Mouse (Mus musculus) frontal cortex, postnatal 14 days (tissue): ENCODE measurements around the gene Mgat5.

Experiments
- DNase-seq, 2 experiments: peaks; one replicate each; pipeline ENCODE4 v3.0.0; 2022; ENCODE audit warnings: low spot score in 2 of 2

The Mgat5 gene

DNA sequence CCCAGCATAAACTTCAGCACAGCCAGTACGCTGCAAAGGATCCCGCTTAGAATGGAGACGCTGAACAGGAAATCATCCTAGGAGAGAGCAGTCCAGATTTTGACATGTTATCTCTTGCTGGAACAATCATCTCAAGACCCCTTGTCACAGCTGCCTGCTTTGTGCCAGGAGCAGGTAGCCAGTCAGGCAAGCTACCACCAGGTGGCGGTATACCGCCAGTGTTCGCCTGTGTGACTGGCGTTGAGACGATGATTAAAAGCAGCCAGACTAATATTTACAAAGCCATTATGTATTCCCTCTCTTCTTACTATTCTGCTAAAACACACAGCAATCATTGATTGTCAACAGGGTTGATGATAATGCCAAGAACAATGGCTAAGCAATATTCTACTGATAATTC is 295.4 kb downstream of the Mgat5 start:
- DNase-seq: peak; percentile 55 to 78

DNA sequence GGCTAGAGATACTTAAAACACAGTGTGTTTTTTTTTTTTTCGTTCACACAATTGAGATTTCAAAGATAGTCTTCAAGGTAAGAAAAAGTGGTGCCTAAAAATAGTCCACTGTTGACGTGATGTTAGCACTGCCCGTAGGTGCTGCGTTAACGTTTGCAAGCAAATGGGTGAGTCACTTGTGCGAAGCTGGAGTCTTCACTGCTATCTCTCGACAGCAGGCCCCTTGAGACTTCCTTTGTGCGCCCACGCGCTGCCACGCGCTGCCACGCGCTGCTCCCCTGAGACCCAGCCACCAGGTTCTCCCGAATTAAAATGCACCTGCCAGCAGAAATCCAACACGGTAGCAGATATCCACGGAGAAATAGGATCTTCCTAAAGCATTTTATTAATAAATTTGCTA is 295.9 kb downstream of the Mgat5 start:
- no peak for DNase-seq

DNA sequence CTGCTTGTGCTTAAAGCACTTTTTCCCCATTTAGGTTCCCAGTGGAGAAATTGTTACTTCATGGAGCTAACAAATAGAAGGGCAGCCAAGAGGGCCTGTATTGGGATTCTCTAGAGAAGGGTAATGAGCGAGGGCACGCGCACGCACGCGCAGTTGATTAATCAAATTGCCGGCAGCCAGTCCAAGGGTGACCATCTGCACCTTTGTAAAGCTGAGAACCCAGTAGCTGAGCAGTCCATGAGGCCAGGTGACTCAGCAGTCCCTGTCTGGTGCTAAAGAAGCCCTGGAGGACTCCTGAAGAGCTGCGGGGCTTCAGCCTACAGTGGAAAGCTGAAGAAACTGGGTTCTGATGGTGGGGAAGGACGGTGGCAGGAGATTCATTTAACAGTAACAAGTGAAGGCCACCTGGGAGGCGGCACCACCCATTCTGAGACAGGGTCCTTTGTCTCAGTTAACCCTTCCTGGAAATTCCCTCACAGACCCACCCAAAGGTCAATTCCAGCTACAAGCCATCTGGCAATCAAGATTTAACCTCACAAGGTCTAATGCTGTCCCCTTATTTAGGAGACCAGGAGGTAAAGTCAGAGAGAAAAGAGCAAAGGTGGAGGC is 302.3 kb downstream of the Mgat5 start:
- DNase-seq: no peak

DNA sequence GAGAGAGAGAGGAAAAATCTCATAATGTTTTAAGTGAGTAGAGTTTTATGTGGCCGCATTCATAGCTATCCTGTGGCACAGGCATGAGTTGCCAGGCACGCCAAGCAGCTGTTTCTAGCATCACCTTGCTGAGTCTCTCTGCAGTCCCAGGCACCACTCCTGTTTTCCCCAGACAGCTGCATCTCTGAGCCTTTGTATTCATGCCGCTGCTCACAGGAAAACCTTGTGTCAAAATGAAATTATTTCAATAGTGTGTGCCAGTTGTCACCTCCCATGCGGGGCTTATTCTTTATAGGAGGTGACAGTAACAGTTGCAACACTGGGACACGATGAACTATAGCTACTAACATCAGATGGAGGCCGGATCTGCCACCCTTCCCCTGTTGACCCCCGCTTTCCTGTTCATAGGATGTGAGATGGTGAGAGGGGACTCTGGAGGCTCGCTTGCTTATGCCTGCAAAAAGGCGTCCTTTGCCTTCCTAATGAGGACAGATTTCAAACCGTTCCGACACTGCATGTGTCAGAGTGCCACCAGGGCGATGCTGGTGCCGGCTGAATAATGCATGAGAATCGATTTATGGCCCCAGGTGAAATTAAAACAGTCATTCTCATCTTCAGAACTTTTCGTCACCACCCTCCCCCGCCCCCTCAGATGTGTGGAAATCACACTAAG is 303.4 kb downstream of the Mgat5 start:
- no peak for DNase-seq

DNA sequence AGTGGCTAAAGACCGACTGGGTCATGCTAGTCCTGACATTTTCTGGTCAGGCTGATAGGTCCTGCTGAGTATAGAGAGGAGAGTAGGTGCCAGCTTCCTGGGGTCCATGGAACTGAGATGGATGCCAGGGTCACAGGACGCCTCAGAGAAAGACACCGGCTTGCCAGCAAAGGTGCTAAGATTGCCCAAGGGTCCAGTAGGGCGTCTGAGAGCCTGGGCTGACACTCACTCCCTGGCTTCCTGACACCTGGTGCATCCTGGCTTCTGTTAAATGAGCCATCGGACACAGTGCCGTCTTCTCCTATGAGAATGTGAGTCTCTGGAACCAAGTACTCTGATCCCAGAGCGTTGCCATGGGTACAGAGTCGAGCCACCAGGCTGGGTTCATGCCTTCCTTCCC is 304.1 kb downstream of the Mgat5 start:
- no peak for DNase-seq

GRCm38 (mm10) chr1:127511362-127511761 is 306.5 kb downstream of the Mgat5 start:
- no peak for DNase-seq

DNA sequence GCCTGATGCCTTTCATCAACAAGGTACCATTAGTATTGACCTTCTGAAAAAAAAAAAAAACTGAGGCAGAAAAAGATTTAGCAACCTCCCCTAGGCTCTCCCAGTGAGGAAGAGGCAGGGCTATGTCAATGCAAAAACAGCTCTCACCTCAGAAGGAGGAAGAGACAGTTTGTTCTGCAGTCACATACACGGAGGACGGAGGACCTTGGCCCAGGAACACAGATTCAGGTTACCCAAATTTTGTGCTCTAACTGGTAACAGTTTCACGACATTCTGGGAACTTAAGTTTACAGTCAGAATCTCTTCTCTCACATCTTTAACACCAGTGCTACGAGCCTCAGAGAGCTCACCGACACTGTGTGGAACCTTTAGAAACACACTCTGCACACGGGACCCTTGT is 307.9 kb downstream of the Mgat5 start:
- DNase-seq: no peak

DNA sequence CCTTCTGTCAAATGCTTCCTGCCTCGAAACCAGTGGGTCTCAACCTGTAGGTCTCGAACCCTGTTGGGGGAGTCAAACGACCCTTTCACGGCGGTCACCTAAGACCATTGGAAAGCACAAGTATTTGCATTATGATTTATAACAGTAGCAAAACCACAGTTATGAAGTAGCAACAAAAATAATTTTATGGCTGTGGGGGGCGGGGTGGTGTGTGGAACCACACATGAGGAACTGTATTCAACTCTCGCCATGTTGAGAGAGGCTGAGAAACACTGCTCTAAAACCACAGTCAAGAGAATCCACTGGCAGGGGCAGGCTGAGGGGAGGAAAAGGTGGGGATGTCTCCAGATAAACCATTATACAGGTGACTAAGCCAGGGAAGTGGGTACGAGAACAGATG is 308.3 kb downstream of the Mgat5 start:
- DNase-seq: no peak

DNA sequence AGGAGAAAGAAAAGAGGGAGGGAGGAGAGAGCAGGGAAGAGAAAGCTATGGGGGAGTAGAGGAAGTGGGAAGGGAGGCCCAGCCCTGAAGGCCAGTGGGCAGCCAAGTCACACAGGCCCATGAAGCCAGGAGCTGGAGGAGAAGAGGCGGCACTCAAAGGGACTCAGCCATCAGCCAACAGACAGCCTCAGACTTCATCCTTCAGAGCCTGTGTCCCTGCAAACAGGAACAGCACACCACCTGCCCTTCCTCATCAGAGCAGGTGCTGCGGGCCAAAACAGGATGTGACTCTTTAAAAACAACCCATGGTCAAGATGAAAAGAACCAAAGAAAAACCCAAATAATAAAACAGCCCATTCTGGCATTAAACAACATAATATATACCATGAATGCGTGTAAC is 308.8 kb downstream of the Mgat5 start:
- no peak for DNase-seq

DNA sequence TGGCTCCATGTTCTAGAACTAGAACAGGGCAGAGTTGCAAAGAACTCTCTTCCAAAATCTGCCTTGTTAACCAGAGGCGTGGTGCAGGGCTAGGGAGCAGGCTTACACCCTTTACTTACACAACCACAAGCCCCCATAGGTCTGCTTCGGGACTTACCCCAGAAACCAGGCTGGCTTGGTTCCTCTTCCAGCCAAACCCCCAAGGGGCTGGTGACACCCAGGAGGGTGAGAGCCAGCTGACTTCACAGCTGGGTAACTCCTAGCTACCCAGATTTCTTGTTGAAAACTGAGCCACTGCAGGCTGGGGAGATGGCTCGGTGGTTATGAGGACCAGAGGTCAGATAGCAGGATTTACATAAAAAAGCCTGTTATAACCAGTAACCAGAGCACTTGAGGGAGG is 309.7 kb downstream of the Mgat5 start:
- no peak for DNase-seq

DNA sequence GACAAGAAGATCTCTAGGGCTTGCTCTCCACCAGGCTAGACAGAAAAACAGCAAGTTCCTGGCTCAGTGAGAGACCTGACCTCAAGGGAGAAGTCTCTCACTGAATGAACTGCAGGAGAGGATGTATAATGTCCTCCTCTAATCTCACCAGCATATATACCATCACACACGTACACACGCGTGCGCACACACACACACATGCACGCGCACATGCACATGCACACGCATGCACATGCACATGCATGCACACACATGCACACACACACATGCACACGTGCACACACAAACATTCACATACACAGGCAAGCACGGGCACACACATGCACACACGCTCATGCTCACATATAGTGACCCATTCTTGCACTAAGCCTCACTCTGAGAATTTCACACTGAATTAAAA is 310.1 kb downstream of the Mgat5 start:
- no peak for DNase-seq

- DNase-seq: no peak
Measured at GRCm38 (mm10) chr1:127523364-127523763, 318.5 kb downstream of the Mgat5 start.

GRCm38 (mm10) chr1:127530849-127531580 is 326.2 kb downstream of the Mgat5 start:
- no peak for DNase-seq

DNA sequence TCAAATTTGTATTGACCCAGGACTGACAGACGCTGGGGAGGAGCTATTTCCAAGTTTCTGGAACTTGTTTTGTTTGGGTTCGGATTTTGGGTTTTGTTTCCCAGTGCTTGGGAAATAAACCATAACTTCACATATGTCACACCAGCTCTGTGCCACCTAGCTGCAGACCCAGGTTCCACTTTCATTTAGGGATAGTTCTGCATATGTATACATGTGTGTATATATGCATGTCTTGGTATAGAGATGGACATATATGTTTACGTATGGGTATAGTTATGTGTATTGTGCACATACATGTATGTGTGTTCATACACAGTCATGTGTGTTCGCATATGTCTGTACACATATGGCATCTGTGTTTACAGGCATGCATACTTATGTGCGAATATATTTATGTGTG is 326.9 kb downstream of the Mgat5 start:
- DNase-seq: no peak

DNA sequence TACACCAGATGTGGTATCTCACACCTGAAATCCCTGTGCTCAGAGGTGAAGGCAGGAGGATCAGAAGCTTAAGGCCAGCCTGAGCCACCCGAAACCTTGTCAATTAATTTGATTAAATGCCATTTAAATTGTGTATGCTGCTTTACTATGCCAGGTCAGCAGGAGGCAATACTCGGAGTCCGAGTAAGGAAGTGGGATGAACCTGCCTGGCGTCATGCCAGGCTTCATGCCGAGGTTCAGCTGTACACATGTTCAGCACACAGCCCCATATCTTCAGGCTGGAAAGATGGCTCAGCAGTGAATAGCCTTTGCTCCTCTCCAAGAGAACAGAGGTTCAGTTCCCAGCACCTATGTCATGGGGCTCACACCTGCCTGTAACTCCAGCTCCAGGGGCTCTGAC is 331.6 kb downstream of the Mgat5 start:
- no peak for DNase-seq

DNA sequence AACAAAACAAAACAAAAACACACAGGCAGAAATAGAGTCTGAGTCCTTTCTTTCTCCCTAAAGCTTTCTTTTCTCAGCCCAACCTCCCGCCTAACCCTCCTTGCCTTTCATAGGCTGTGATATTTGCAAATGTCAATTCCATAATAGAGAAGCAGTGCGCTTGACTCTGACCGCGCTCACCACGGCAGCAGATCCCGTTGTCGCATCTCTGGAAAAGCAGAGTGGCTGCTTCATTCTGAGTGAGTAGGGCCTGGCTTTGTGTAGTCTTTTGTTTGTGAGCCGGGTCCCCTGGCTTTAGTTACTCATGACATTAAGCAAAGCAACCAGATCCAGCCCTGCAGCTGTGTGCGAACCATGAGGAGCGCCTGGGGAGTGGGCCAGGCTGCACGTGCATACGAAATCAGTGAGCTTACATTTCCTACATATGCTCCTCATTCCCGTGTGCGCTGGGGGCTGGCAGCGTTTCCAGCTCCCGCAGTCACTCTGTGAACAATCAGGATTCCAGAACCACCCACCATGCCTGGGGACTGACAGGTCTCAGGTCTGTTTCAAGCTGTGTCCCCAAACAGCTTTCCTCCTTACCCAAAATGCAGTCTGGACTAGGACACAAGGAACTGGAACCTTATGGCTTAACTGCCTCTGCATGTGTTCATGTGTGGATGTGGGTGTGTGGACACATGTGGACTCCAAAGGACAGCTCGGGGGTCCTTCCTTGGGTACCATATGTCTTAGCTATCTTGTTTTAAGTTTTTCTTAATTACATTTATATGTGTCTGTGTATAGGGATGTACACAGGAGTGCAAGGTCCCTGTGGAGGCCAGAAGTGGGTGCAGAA is 332.6 kb downstream of the Mgat5 start:
- peak in 1 of 2 experiments; percentile 10 for DNase-seq
